Mouse (Mus musculus): ENCODE measurements around the gene Pih1d1. TPM values are rescaled to one million over a fixed set of nuclear protein-coding genes. Genes with fewer than 3 reads are reported as not detected.

Gene Pih1d1
- polyA plus RNA-seq, 1 experiment = 80.3 TPM

GRCm38 (mm10) chr7:45139904-45140723 is 14.0 kb upstream of the Pih1d1 start:
- TF ChIP-seq CTCF (conservative IDR thresholded peaks at IDR 0.05; ENCODE audit: insufficient read depth, insufficient read length, low read depth, low read length) (no peak), POLR2A (IDR thresholded peaks at IDR 0.05; ENCODE audit: low read depth, low read length) (no peak)
- 72% methylated on average over 8 of the region's 8 CpGs for WGBS

GRCm38 (mm10) chr7:45141319-45141718 is 12.8 kb upstream of the Pih1d1 start:
- 94% methylated on average over 3 of the region's 3 CpGs for WGBS
- peaks cover 2% of the 10 kb centered on the region for H3K36me3 ChIP-seq (ENCODE audit: control insufficient read depth, insufficient read depth, low read length)
- H3K27ac ChIP-seq (ENCODE audit: insufficient read depth, low read depth, low read length) = no peak overlapping the region
- H3K4me1 ChIP-seq (ENCODE audit: control insufficient read depth, insufficient read depth, low read length) = no peaks in the 10 kb centered on the region
- no peak overlapping the region for H3K4me3 ChIP-seq (ENCODE audit: insufficient read depth, low read depth, low read length)
- no peaks in the 10 kb centered on the region for H3K27me3 ChIP-seq (replicated peaks; ENCODE audit: control insufficient read depth, insufficient read depth, low read length)
- no peak for DNase-seq
- TF ChIP-seq POLR2A (IDR thresholded peaks at IDR 0.05; ENCODE audit: low read depth, low read length) (no peak), CTCF (conservative IDR thresholded peaks at IDR 0.05; ENCODE audit: insufficient read depth, insufficient read length, low read depth, low read length) (no peak)

More at GRCm38 (mm10) chr7:45139904-45140723, 14.0 kb upstream of the Pih1d1 start:
- Histone ChIP-seq H3K27me3 (replicated peaks; ENCODE audit: control insufficient read depth, insufficient read depth, low read length) (no peaks in the 10 kb centered on the region), H3K27ac (ENCODE audit: insufficient read depth, low read depth, low read length) (no peak overlapping the region), H3K4me1 (ENCODE audit: control insufficient read depth, insufficient read depth, low read length) (no peaks in the 10 kb centered on the region), H3K36me3 (ENCODE audit: control insufficient read depth, insufficient read depth, low read length) (peaks cover 2% of the 10 kb centered on the region), H3K4me3 (ENCODE audit: insufficient read depth, low read depth, low read length) (no peak overlapping the region)
- DNase-seq = no peak

- no peak for DNase-seq
- Histone ChIP-seq H3K36me3 (ENCODE audit: control insufficient read depth, insufficient read depth, low read length) (peaks cover 2% of the 10 kb centered on the region), H3K27ac (ENCODE audit: insufficient read depth, low read depth, low read length) (no peak overlapping the region), H3K4me3 (ENCODE audit: insufficient read depth, low read depth, low read length) (no peak overlapping the region), H3K4me1 (ENCODE audit: control insufficient read depth, insufficient read depth, low read length) (no peaks in the 10 kb centered on the region), H3K27me3 (replicated peaks; ENCODE audit: control insufficient read depth, insufficient read depth, low read length) (no peaks in the 10 kb centered on the region)
- TF ChIP-seq POLR2A (IDR thresholded peaks at IDR 0.05; ENCODE audit: low read depth, low read length) (no peak), CTCF (conservative IDR thresholded peaks at IDR 0.05; ENCODE audit: insufficient read depth, insufficient read length, low read depth, low read length) (no peak)
- WGBS = 82% methylated on average over 5 of the region's 5 CpGs
Observed at GRCm38 (mm10) chr7:45141914-45142313, 12.2 kb upstream of the Pih1d1 start.

GRCm38 (mm10) chr7:45144368-45145174 is 9.5 kb upstream of the Pih1d1 start:
- Histone ChIP-seq H3K27ac (ENCODE audit: insufficient read depth, low read depth, low read length) (0 out of 2 replicates have a peak overlapping the region, but pooled peaks have one; percentile 25), H3K4me1 (ENCODE audit: control insufficient read depth, insufficient read depth, low read length) (peaks cover 15% of the 10 kb centered on the region; the same call in 1 of the 2 replicates), H3K36me3 (ENCODE audit: control insufficient read depth, insufficient read depth, low read length) (peaks cover 2% of the 10 kb centered on the region), H3K27me3 (replicated peaks; ENCODE audit: control insufficient read depth, insufficient read depth, low read length) (no peaks in the 10 kb centered on the region), H3K4me3 (ENCODE audit: insufficient read depth, low read depth, low read length) (no peak overlapping the region)
- 75% methylated on average over 13 of the region's 13 CpGs for WGBS
- no peak for DNase-seq
- TF ChIP-seq CTCF (conservative IDR thresholded peaks at IDR 0.05; ENCODE audit: insufficient read depth, insufficient read length, low read depth, low read length) (no peak), POLR2A (IDR thresholded peaks at IDR 0.05; ENCODE audit: low read depth, low read length) (no peak)

GRCm38 (mm10) chr7:45145460-45145859 is 8.6 kb upstream of the Pih1d1 start:
- H3K4me3 ChIP-seq (ENCODE audit: insufficient read depth, low read depth, low read length) = no peak overlapping the region
- no peak for DNase-seq
- H3K27ac ChIP-seq (ENCODE audit: insufficient read depth, low read depth, low read length) = no peak overlapping the region
- H3K36me3 ChIP-seq (ENCODE audit: control insufficient read depth, insufficient read depth, low read length) = peaks cover 2% of the 10 kb centered on the region
- peaks cover 15% of the 10 kb centered on the region; the same call in 1 of the 2 replicates for H3K4me1 ChIP-seq (ENCODE audit: control insufficient read depth, insufficient read depth, low read length)
- H3K27me3 ChIP-seq (replicated peaks; ENCODE audit: control insufficient read depth, insufficient read depth, low read length) = no peaks in the 10 kb centered on the region
- no peak for TF ChIP-seq POLR2A (IDR thresholded peaks at IDR 0.05; ENCODE audit: low read depth, low read length)
- no peak for TF ChIP-seq CTCF (conservative IDR thresholded peaks at IDR 0.05; ENCODE audit: insufficient read depth, insufficient read length, low read depth, low read length)
- 95% methylated on average over 8 of the region's 8 CpGs for WGBS

GRCm38 (mm10) chr7:45147267-45147666 is 6.8 kb upstream of the Pih1d1 start:
- H3K27ac ChIP-seq (ENCODE audit: insufficient read depth, low read depth, low read length) = peak overlapping the region; percentile 53
- TF ChIP-seq POLR2A (IDR thresholded peaks at IDR 0.05; ENCODE audit: low read depth, low read length) (no peak), CTCF (conservative IDR thresholded peaks at IDR 0.05; ENCODE audit: insufficient read depth, insufficient read length, low read depth, low read length) (no peak)
- peak; percentile 63 for DNase-seq
- peaks cover 2% of the 10 kb centered on the region for H3K36me3 ChIP-seq (ENCODE audit: control insufficient read depth, insufficient read depth, low read length)
- 54% methylated on average over 11 of the region's 11 CpGs for WGBS
- H3K27me3 ChIP-seq (replicated peaks; ENCODE audit: control insufficient read depth, insufficient read depth, low read length) = no peaks in the 10 kb centered on the region
- H3K4me3 ChIP-seq (ENCODE audit: insufficient read depth, low read depth, low read length) = peak overlapping the region; percentile 20
- H3K4me1 ChIP-seq (ENCODE audit: control insufficient read depth, insufficient read depth, low read length) = peaks cover 15% of the 10 kb centered on the region; the same call in 1 of the 2 replicates

GRCm38 (mm10) chr7:45147899-45148298 is 6.2 kb upstream of the Pih1d1 start:
- peak; percentile 73 for DNase-seq
- Histone ChIP-seq H3K36me3 (ENCODE audit: control insufficient read depth, insufficient read depth, low read length) (peaks cover 2% of the 10 kb centered on the region), H3K4me3 (ENCODE audit: insufficient read depth, low read depth, low read length) (no peak overlapping the region), H3K27me3 (replicated peaks; ENCODE audit: control insufficient read depth, insufficient read depth, low read length) (no peaks in the 10 kb centered on the region), H3K4me1 (ENCODE audit: control insufficient read depth, insufficient read depth, low read length) (peaks cover 15% of the 10 kb centered on the region; the same call in 1 of the 2 replicates), H3K27ac (ENCODE audit: insufficient read depth, low read depth, low read length) (peak overlapping the region; percentile 72)
- TF ChIP-seq POLR2A (IDR thresholded peaks at IDR 0.05; ENCODE audit: low read depth, low read length) = no peak
- no peak for TF ChIP-seq CTCF (conservative IDR thresholded peaks at IDR 0.05; ENCODE audit: insufficient read depth, insufficient read length, low read depth, low read length)
- WGBS = 39% methylated on average over 11 of the region's 11 CpGs
